Mouse (Mus musculus) midbrain, embryonic 10.5 days (tissue): ENCODE measurements around the gene Smagp. TPM values are rescaled to one million over a fixed set of nuclear protein-coding genes. Genes with fewer than 3 reads are reported as not detected.
A peak's percentile ranks its signal among the peaks of the same experiment; 100 is the strongest.

ENCODE experiments used
- DNase-seq: peaks from one replicate; pipeline ENCODE4 v3.0.0-alpha.2; 2017; ENCODE audit warnings: low spot score
- H3K27ac ChIP-seq: fragments of 300-500 bp; sonication (generic); replicated peaks from 2 replicates; pipeline ENCODE4 v1.5.1; 2016; ENCODE audit warnings: mild to moderate bottlenecking
- H3K27me3 ChIP-seq: fragments of 300-500 bp; sonication (generic); 2 replicates; pipeline ENCODE4 v1.6.1; 2016; ENCODE audit warnings: low read depth, mild to moderate bottlenecking; ENCODE audit not compliant: poor library complexity, severe bottlenecking
- H3K36me3 ChIP-seq: fragments of 300-500 bp; sonication (generic); 2 replicates; pipeline ENCODE4 v1.6.1; 2016; ENCODE audit warnings: mild to moderate bottlenecking, moderate library complexity
- H3K4me1 ChIP-seq: fragments of 300-500 bp; sonication (generic); 2 replicates; pipeline ENCODE4 v1.6.1; 2016
- H3K4me3 ChIP-seq: fragments of 300-500 bp; sonication (generic); 2 replicates; pipeline ENCODE4 v1.5.1; 2016; ENCODE audit warnings: mild to moderate bottlenecking, moderate library complexity
- H3K9me3 ChIP-seq: fragments of 300-500 bp; sonication (generic); replicated peaks from 2 replicates; pipeline ENCODE4 v1.6.1; 2016; ENCODE audit warnings: mild to moderate bottlenecking
- WGBS: fragments of 180-500 bp; shearing (Covaris S2); methylation state at CpG from one replicate; pipeline ENCODE4 v1.1.7; 2016; 5-methylcytosine and 5-hydroxymethylcytosine counted together
- microRNA-seq: library from miRNA; unstranded; fragments of <30 nt; microRNA quantifications from one replicate; pipeline ENCODE4, GENCODE M21; 2017
- polyA plus RNA-seq: library from polyadenylated mRNA; unstranded; fragments of >200 nt; fragmentation: Nextera tagmentation; extraction: Ambion mirVana; gene quantifications from 2 replicates; pipeline ENCODE4 v1.2.1, GENCODE M21; 2016

The Smagp gene
- polyA plus RNA-seq, 1 experiment from 2014 or later, result 4.7 TPM

DNA sequence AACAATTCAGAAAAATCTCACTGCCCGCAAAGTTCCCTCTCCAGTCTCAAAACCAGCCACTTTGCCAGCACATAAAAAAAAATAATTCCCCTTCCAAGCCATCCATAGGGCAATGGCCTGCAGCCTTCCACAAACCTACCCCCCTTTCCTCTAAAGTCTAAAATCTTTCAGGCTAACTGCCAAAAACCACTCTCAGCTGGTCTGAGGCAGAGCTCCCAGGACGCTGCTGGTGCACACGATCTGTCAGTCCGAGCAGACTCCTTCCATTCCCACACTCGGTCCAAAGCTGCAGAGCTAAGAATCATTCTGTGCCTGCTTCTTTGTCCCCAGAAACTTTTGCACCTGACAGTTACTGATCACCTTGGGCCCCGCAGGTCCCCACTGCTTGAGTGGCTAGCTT lies 62.8 kb downstream of the Smagp start:
- Histone ChIP-seq H3K27me3 (no peaks in the 10 kb centered on the region), H3K4me3 (no peak overlapping the region), H3K36me3 (peaks cover 10% of the 10 kb centered on the region; the same call in 1 of the 2 replicates), H3K27ac (peak overlapping the region; percentile 33; the same call in 1 of the 2 replicates), H3K4me1 (peaks cover 8% of the 10 kb centered on the region; the same call in 1 of the 2 replicates), H3K9me3 (no peaks in the 10 kb centered on the region)
- WGBS, result 79% methylated on average over 6 of the region's 6 CpGs
- no peak for DNase-seq

Small RNA genes within 50 kb of the gene (microRNA-seq; reads per million reads assigned to microRNA genes)
- not detected for gene Mir6961

Other genes starting within 250 kb of the Smagp start
- gene Gm5475, start 214.8 kb downstream of the Smagp start, polyA plus RNA-seq, result 0.04 TPM in 1 of 2 replicates, not detected in the other
- 26.3 and 26.7 TPM in 2 replicates for gene Slc11a2, start 211.9 kb downstream of the Smagp start, polyA plus RNA-seq
- gene Letmd1, start 167.9 kb downstream of the Smagp start, polyA plus RNA-seq, result 44.1 and 47.3 TPM in 2 replicates
- 16.7 and 22.0 TPM in 2 replicates for gene Csrnp2, start 141.5 kb downstream of the Smagp start, polyA plus RNA-seq
- 34.5 and 39.5 TPM in 2 replicates for gene Tfcp2, start 84.9 kb downstream of the Smagp start, polyA plus RNA-seq
- 4.7 and 10.0 TPM in 2 replicates for gene Pou6f1, start 37.0 kb downstream of the Smagp start, polyA plus RNA-seq
- gene Dazap2, start 21.6 kb downstream of the Smagp start, polyA plus RNA-seq, result 231 and 250 TPM in 2 replicates
- 3.2 and 5.0 TPM in 2 replicates for gene Bin2, start 32.6 kb upstream of the Smagp start, polyA plus RNA-seq
- gene Cela1, start 51.0 kb upstream of the Smagp start, polyA plus RNA-seq, result 0.96 and 1.7 TPM in 2 replicates
- gene Galnt6, start 92.4 kb upstream of the Smagp start, polyA plus RNA-seq, result 0.07 and 0.09 TPM in 2 replicates
- gene Slc4a8, start 124.8 kb upstream of the Smagp start, polyA plus RNA-seq, result 8.4 and 10.2 TPM in 2 replicates
- gene Scn8a, start 232.9 kb upstream of the Smagp start, polyA plus RNA-seq, result 10.6 and 12.3 TPM in 2 replicates